Mouse (Mus musculus): ENCODE measurements around the gene Tlr9. TPM values are rescaled to one million over a fixed set of nuclear protein-coding genes. Genes with fewer than 3 reads are reported as not detected.

Tlr9 gene
- polyA plus RNA-seq, 1 experiment: not detected

DNA sequence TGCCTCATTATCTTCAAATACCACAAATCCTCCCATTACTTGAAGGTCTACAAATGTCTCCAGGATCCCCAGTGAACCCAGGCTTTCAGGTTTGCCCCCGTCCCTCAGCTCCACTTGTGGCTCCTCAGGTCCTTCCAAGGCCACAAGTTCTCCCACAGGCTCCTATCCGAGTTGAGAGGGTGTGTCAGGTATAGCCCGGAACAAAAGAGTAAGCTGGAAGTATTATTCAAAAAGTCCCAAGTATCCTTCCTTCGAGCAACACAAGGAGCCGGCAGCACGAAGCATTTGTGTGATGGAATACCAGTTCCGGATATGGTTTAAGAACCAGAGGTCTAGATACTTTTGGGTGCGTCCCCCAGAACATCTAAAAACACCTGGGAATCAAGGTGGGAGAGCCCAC, 30.4 kb upstream of the Tlr9 start:
- no peak for TF ChIP-seq CTCF (IDR thresholded peaks at IDR 0.05; ENCODE audit: borderline replicate concordance, insufficient read depth, low read length)
- TF ChIP-seq POLR2A (IDR thresholded peaks at IDR 0.05; ENCODE audit: low read depth, low read length): no peak
- Histone ChIP-seq H3K27ac (ENCODE audit: insufficient read depth, low read length) (no peak overlapping the region), H3K4me3 (ENCODE audit: insufficient read depth, low read length) (no peak overlapping the region), H3K4me1 (ENCODE audit: control insufficient read depth, insufficient read depth, low read length) (no peaks in the 10 kb centered on the region)

DNA sequence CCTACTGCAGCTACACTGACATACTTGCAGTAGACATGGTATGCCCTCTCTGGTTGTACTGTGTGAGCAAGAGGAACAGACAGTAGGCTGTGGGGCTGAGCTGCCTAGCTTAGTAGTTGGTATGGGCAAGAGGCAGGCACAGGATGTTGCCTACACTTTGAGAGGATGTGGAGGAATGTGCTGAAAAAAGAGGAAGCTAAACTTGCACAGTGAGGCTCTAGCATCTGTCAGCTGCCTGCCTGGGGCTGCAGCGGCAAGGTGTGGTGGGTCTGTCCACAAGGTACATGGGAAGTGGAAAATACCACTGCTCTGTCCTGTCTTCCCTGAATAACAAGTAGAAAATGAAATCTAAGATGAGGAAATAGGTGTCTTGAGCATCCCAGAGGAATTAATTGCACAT, 29.4 kb upstream of the Tlr9 start:
- H3K4me1 ChIP-seq (ENCODE audit: control insufficient read depth, insufficient read depth, low read length): no peaks in the 10 kb centered on the region; the same call in 1 of the 2 replicates
- H3K4me3 ChIP-seq (ENCODE audit: insufficient read depth, low read length): no peak overlapping the region
- H3K27ac ChIP-seq (ENCODE audit: insufficient read depth, low read length): no peak overlapping the region
- TF ChIP-seq CTCF (IDR thresholded peaks at IDR 0.05; ENCODE audit: borderline replicate concordance, insufficient read depth, low read length): no peak
- no peak; the same call in 1 of the 2 replicates for TF ChIP-seq POLR2A (IDR thresholded peaks at IDR 0.05; ENCODE audit: low read depth, low read length)

DNA sequence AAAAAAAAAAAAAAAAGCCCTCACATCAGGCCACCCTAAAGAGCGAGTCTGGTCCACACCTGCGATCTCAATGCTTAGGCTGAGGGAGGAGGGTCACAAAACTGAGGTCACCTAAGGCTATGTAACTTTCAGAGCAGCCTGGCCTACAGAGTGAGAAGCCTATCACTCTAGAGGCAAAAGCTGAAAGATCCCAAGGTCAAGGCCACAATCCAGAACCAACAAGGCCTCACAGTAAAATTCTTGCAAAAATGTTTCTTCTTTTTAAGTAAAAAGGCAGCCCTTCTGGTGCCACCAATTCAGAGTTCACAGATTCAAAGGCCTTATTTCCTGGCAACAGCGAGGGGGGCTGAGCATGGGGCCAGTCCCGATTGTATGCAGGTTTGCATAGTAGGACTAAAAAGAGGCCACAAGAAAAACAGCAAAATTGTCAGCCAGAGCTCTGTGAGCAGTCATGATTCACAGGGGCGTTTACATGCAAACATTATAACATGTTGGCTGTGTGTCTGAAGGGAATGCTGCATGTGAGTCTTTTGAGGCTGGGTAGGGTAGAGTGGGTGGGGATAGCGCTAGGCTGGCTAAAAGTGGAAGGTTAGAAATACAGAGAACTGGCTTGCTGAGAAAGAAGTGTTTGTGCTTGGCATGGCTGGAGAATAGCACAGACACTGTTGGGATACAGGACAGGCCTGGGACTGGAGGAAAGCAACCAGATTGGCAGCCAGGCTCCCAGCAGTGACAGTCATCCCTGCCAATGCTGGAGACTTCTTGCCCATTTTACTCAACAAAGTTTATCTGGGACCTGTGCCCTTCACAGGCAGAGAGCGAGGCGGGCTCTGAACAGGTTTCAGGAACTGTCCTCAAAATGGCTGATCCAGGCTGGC, 28.2 kb upstream of the Tlr9 start:
- Histone ChIP-seq H3K4me3 (ENCODE audit: insufficient read depth, low read length) (no peak overlapping the region), H3K4me1 (ENCODE audit: control insufficient read depth, insufficient read depth, low read length) (no peaks in the 10 kb centered on the region; the same call in 1 of the 2 replicates), H3K27ac (ENCODE audit: insufficient read depth, low read length) (no peak overlapping the region)
- no peak for TF ChIP-seq POLR2A (IDR thresholded peaks at IDR 0.05; ENCODE audit: low read depth, low read length)
- no peak for TF ChIP-seq CTCF (IDR thresholded peaks at IDR 0.05; ENCODE audit: borderline replicate concordance, insufficient read depth, low read length)

DNA sequence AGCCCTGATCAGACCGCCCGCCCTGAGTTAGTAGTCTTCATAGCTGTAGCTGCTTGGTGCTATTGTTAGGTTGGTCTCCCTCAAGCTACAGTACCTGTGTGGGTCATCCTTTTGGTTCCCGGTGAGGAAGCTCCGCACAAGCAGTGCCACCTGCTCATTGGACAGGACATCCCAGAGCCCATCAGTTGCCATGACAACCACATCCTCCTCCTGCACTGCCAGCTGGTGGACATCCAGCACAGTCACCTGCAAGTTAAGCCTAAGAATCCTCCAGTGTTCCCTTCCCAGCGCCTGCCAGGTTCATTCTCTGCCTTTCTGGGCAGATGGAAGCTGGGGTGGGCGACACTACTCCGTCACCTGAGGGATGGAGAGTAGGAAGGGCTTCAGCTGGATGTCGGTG, 26.7 kb upstream of the Tlr9 start:
- TF ChIP-seq POLR2A (IDR thresholded peaks at IDR 0.05; ENCODE audit: low read depth, low read length) (no peak), CTCF (IDR thresholded peaks at IDR 0.05; ENCODE audit: borderline replicate concordance, insufficient read depth, low read length) (no peak)
- Histone ChIP-seq H3K27ac (ENCODE audit: insufficient read depth, low read length) (no peak overlapping the region), H3K4me3 (ENCODE audit: insufficient read depth, low read length) (no peak overlapping the region), H3K4me1 (ENCODE audit: control insufficient read depth, insufficient read depth, low read length) (no peaks in the 10 kb centered on the region; the same call in 1 of the 2 replicates)

DNA sequence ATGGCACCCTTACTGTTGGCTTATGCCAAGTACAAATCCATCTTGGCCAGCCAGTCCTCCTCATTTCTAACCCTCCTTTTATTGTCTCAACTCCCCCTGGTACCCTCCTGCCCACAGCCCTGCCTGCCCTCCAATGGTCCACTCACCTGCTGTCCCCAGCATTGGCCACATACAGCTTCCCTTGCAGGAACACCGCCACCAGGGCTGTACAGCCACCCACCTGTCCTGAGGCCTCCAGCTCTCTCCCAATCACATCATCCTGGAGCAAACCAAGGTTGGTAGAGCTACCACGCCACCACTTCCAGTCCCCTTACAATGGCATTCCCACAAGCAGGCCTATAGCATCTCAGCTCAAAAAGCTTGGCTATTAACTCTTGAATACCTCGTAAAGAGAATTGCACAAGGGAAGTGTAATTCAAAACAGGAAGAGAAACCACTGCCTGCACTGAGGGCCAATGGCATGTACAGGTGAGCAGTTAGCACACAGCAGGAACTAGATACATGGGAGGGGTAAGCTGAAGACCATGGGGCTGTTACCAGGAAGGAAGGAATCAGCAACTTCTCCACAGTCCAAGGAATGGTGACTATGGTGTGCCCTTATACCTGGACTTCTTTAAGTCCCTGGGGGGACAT, 25.2 kb upstream of the Tlr9 start:
- H3K4me3 ChIP-seq (ENCODE audit: insufficient read depth, low read length): no peak overlapping the region
- no peak overlapping the region for H3K27ac ChIP-seq (ENCODE audit: insufficient read depth, low read length)
- H3K4me1 ChIP-seq (ENCODE audit: control insufficient read depth, insufficient read depth, low read length): no peaks in the 10 kb centered on the region; the same call in 1 of the 2 replicates
- TF ChIP-seq POLR2A (IDR thresholded peaks at IDR 0.05; ENCODE audit: low read depth, low read length): no peak
- TF ChIP-seq CTCF (IDR thresholded peaks at IDR 0.05; ENCODE audit: borderline replicate concordance, insufficient read depth, low read length): no peak

DNA sequence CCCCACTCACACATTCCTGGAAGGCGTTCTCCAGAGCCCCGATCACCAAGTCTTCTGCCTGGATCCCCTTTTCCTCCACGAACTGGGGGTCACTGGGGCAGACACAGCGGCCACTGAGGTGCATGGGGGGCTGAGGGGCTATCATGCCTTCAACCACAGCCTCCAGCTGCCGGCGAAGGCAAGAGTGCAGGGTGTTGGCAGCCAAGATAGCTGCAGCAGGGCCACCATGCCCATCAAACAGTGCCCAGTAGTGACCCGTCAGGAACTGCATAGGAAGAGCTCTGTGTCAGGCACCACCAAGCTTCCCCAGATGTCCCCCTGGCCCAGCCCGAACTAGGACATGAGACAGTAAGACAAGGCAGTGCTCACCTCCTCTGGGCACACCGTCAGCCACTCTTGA, 24.7 kb upstream of the Tlr9 start:
- no peak overlapping the region for H3K27ac ChIP-seq (ENCODE audit: insufficient read depth, low read length)
- no peaks in the 10 kb centered on the region; the same call in 1 of the 2 replicates for H3K4me1 ChIP-seq (ENCODE audit: control insufficient read depth, insufficient read depth, low read length)
- TF ChIP-seq CTCF (IDR thresholded peaks at IDR 0.05; ENCODE audit: borderline replicate concordance, insufficient read depth, low read length) (no peak), POLR2A (IDR thresholded peaks at IDR 0.05; ENCODE audit: low read depth, low read length) (no peak)
- H3K4me3 ChIP-seq (ENCODE audit: insufficient read depth, low read length): no peak overlapping the region; the same call in 1 of the 2 replicates

DNA sequence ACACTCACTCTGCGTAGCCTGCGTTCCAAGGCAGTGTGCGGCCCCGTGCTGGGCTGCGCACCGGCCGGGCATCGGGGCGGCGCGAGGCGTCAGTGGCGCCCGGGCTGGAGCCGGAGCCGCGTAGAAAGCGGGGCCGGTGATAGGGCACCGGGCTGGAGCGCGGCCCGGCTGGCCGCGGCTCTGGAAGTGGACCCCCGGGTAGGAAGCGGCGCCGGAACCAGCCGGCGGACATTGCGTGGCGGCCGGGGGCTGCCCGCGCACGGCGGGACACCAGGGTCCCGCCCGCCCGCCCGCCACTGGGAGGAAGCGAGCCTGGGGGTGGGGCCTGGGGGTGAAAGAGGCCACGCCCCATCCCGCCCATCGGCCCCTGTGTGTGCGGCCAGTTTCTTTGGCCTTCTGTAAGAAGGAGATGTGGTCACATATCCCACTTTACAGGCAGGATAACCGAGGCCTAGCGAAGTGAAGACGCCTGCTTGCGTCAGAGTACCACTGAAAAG, 23.4 kb upstream of the Tlr9 start:
- H3K4me1 ChIP-seq (ENCODE audit: control insufficient read depth, insufficient read depth, low read length): no peaks in the 10 kb centered on the region; the same call in 1 of the 2 replicates
- H3K27ac ChIP-seq (ENCODE audit: insufficient read depth, low read length): no peak overlapping the region
- H3K4me3 ChIP-seq (ENCODE audit: insufficient read depth, low read length): peak overlapping the region; percentile 41
- TF ChIP-seq POLR2A (IDR thresholded peaks at IDR 0.05; ENCODE audit: low read depth, low read length) (peak; percentile 92), CTCF (IDR thresholded peaks at IDR 0.05; ENCODE audit: borderline replicate concordance, insufficient read depth, low read length) (no peak)

DNA sequence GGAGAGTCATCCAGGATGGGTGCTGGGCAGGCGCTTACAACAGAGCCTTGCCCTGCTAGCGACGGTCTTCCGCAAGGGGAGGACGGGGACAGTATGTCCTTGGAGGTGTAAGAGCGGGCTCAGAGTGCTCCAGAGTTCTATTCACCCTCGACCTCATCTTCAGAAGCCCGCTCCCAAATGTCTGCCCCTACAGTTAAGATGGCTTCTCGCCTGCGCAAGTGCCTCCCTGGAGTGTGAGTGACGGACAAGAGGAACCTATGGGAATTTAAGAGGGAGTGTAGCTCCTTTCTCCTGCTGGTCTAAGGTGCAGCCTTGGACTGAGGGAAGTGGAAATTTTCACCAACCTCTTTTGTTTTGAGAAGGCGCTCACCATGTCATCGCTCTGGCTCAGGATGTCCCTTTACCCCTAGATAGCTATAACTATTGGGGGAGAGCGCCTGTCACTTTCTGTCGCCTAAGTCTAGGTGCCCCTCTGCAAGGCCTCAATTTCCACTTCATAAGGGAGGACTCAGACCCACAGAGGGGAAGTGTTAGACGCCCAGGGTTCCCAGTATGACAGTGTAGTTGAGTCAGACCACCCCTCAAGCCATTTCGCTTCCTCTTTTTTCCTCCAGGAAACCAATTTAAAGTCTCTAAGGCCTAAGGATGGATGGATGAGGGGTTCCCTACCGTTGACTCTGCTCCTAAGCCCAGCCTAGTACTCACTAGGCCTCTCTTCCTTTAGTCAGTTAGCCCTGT, 22.7 kb upstream of the Tlr9 start, which contains the start of gene Ppm1m:
TSS of gene Ppm1m (minus strand) at position 212 of the 738 bp plus-strand sequence.
- no peaks in the 10 kb centered on the region; the same call in 1 of the 2 replicates for H3K4me1 ChIP-seq (ENCODE audit: control insufficient read depth, insufficient read depth, low read length)
- peak within 1 kb of the TSS; percentile 41 for H3K4me3 ChIP-seq (ENCODE audit: insufficient read depth, low read length)
- no peak within 1 kb of the TSS for H3K27ac ChIP-seq (ENCODE audit: insufficient read depth, low read length)
- TF ChIP-seq CTCF (IDR thresholded peaks at IDR 0.05; ENCODE audit: borderline replicate concordance, insufficient read depth, low read length) (no peak), POLR2A (IDR thresholded peaks at IDR 0.05; ENCODE audit: low read depth, low read length) (no peak)

DNA sequence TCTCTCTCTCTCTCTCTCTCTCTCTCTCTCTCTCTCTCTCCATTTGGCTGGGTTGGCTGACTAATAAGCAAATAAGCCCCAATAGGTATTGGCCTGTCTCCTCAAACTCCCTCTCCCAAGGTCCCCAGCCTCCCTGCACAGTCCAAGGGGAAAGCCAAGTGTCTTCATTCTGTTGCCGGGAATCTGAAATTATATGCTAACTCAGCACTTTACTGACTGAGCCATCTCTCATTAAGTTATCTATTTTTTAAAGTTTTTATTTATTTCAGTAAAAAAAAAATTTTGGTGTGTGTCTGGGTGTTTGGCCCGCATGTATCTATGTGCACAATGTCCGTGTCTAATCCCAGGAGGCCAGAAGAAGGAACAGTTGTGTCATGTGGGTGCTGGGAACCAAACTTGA, 20.5 kb upstream of the Tlr9 start:
- H3K4me1 ChIP-seq (ENCODE audit: control insufficient read depth, insufficient read depth, low read length): peaks cover 2% of the 10 kb centered on the region; the same call in 1 of the 2 replicates

More for the DNA sequence above, 20.5 kb upstream of the Tlr9 start:
- no peak for TF ChIP-seq POLR2A (IDR thresholded peaks at IDR 0.05; ENCODE audit: low read depth, low read length)
- no peak for TF ChIP-seq CTCF (IDR thresholded peaks at IDR 0.05; ENCODE audit: borderline replicate concordance, insufficient read depth, low read length)
- Histone ChIP-seq H3K4me3 (ENCODE audit: insufficient read depth, low read length) (no peak overlapping the region), H3K27ac (ENCODE audit: insufficient read depth, low read length) (no peak overlapping the region)
